Mouse (Mus musculus): ENCODE data around the gene Chst5. TPM values are rescaled to one million over a fixed set of nuclear protein-coding genes. Genes with fewer than 3 reads are reported as not detected.
A peak's percentile ranks its signal among the peaks of the same experiment; 100 is the strongest.

Chst5 gene
- total and polyA plus RNA-seq, 3 experiments: not detected

DNA sequence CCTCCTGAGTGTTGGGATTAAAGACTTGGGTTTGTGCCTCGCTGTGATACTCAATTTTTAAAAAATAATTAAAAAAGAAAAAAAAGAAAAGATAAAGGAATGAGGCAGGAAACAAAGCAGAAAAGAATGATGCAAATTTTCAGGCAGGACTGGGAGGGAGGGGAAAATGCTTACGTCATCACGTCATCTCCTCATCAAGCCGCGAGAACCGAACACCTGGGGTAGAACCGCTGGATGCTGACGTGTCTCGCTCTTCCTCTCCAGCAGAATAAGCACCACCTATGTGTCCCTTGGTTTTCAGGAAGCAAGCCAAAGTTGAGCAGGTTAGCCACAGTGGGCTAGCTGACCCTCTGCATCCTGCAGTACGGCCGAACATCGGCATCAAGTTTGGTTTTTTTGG is 54.3 kb downstream of the Chst5 start:
- Histone ChIP-seq H3K4me1 (ENCODE audit: control insufficient read depth in 1 of 2, insufficient read depth in 2 of 2, low read length in 2 of 2) (peaks cover 0 to 9% of the 10 kb centered on the region in 2 experiments; a peak in 3 of 4 replicates), H3K9ac (ENCODE audit: control insufficient read depth, low read depth, low read length, poor library complexity, severe bottlenecking) (no peak overlapping the region), H3K27ac (ENCODE audit: control insufficient read depth, low read depth, low read length) (no peak overlapping the region), H3K27me3 (ENCODE audit: control insufficient read depth in 1 of 2, insufficient read depth in 2 of 2, low read length in 2 of 2) (no peaks in the 10 kb centered on the region), H3K9me3 (replicated peaks; ENCODE audit: insufficient read depth, low read length) (no peaks in the 10 kb centered on the region), H3K36me3 (ENCODE audit: control insufficient read depth in 1 of 2, insufficient read depth in 2 of 2, low read length in 2 of 2) (peaks cover 0 to 13% of the 10 kb centered on the region in 2 experiments; a peak in 2 of 4 replicates), H3K79me2 (ENCODE audit: control insufficient read depth, insufficient read depth, low read length, poor library complexity) (peaks cover 28% of the 10 kb centered on the region), H3K4me3 (ENCODE audit: control insufficient read depth in 1 of 2, insufficient read depth in 1 of 2, low read depth in 2 of 2, low read length in 2 of 2) (no peak overlapping the region)
- TF ChIP-seq ZNF384 (IDR thresholded peaks at IDR 0.05; ENCODE audit: low read depth, low read length) (no peak), MAFK (IDR thresholded peaks at IDR 0.05; ENCODE audit: borderline replicate concordance, low read depth, low read length) (no peak), POLR2AphosphoS5 (IDR thresholded peaks at IDR 0.05; ENCODE audit: borderline replicate concordance, low read depth, low read length) (no peak), RAD21 (IDR thresholded peaks at IDR 0.05; ENCODE audit: low read depth, low read length) (no peak), CHD2 (IDR thresholded peaks at IDR 0.05; ENCODE audit: low read length) (no peak), ETS1 (IDR thresholded peaks at IDR 0.05; ENCODE audit: low read depth, low read length) (no peak), ZKSCAN1 (IDR thresholded peaks at IDR 0.05; ENCODE audit: low read depth, low read length) (no peak), POLR2AphosphoS2 (IDR thresholded peaks at IDR 0.05; ENCODE audit: low read length) (no peak), GATA1 (IDR thresholded peaks at IDR 0.05; ENCODE audit: low read depth, low read length) (no peak), HCFC1 (IDR thresholded peaks at IDR 0.05; ENCODE audit: low read depth, low read length) (no peak), E2F4 (IDR thresholded peaks at IDR 0.05; ENCODE audit: borderline replicate concordance, low read depth, low read length) (no peak), ZMIZ1 (IDR thresholded peaks at IDR 0.05; ENCODE audit: low read depth, low read length) (no peak), MAX (IDR thresholded peaks at IDR 0.05; ENCODE audit: low read length) (no peak), NELFE (IDR thresholded peaks at IDR 0.05; ENCODE audit: low read depth, low read length) (no peak), SIN3A (IDR thresholded peaks at IDR 0.05; ENCODE audit: low read length) (no peak), UBTF (IDR thresholded peaks at IDR 0.05; ENCODE audit: borderline replicate concordance, insufficient read depth, low read depth, low read length) (no peak), EP300 (IDR thresholded peaks at IDR 0.05; ENCODE audit: low read depth in 1 of 2, low read length in 2 of 2) (no peak)
- DNase-seq (ENCODE audit: low read depth, low spot score): no peak

DNA sequence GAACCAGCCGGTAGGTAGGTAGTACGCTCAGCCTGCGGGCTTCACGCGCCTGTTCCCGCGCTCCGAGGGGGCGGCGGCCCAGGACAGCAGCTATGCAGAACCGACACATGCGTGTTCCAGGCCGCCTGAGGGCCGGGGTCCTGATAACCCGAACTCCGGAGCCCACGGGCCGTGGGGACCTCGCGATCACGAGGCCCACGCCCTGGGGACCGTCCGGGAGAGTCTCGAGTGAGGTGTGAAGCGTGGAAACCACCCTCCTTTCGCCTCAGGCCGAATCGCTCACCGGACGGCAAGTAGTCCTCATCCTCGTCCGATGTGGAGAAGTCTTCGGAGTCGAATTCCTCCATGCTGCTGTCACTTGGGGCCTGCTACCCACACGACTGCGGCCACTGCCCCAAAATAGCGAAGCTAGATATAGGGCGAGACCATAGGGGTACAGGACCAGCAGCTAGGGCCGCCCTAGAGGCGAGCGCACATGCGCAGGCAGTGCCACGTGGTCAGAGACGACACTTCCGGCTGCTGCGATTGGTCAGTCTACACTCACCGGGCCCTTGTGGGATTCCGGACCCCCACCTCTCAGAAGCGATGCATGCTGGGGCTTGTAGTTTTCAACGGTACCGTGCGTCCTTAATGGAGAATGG is 56.3 kb downstream of the Chst5 start, which contains the start of gene Cfdp1:
Gene Cfdp1, minus strand, starts transcription at position 431 of the 641 bp plus-strand sequence.
- Histone ChIP-seq H3K4me1 (ENCODE audit: control insufficient read depth in 1 of 2, insufficient read depth in 2 of 2, low read length in 2 of 2) (peaks cover 0 to 12% of the 10 kb centered on the region in 2 experiments; a peak in 3 of 4 replicates), H3K4me3 (ENCODE audit: control insufficient read depth in 1 of 2, insufficient read depth in 1 of 2, low read depth in 2 of 2, low read length in 2 of 2) (peak within 1 kb of the TSS; percentile 72 to 75), H3K9ac (ENCODE audit: control insufficient read depth, low read depth, low read length, poor library complexity, severe bottlenecking) (peak within 1 kb of the TSS; percentile 70), H3K27ac (ENCODE audit: control insufficient read depth, low read depth, low read length) (peak within 1 kb of the TSS; percentile 18), H3K79me2 (ENCODE audit: control insufficient read depth, insufficient read depth, low read length, poor library complexity) (peaks cover 46% of the 10 kb centered on the region), H3K9me3 (replicated peaks; ENCODE audit: insufficient read depth, low read length) (no peaks in the 10 kb centered on the region), H3K27me3 (ENCODE audit: control insufficient read depth in 1 of 2, insufficient read depth in 2 of 2, low read length in 2 of 2) (no peaks in the 10 kb centered on the region), H3K36me3 (ENCODE audit: control insufficient read depth in 1 of 2, insufficient read depth in 2 of 2, low read length in 2 of 2) (peaks cover under 1 to 17% of the 10 kb centered on the region in 2 experiments; a peak in 2 of 4 replicates)
- peak; percentile 98 for DNase-seq (ENCODE audit: low read depth, low spot score)
- TF ChIP-seq SIN3A (IDR thresholded peaks at IDR 0.05; ENCODE audit: low read length) (peak; percentile 95), MAX (IDR thresholded peaks at IDR 0.05; ENCODE audit: low read length) (peak; percentile 100), CHD1 (IDR thresholded peaks at IDR 0.05; ENCODE audit: low read depth, low read length) (no peak), ETS1 (IDR thresholded peaks at IDR 0.05; ENCODE audit: low read depth, low read length) (no peak; the same call in 1 of the 2 replicates), GATA1 (IDR thresholded peaks at IDR 0.05; ENCODE audit: low read depth, low read length) (no peak), ZC3H11A (IDR thresholded peaks at IDR 0.05; ENCODE audit: low read depth, low read length) (no peak), CTCF (IDR thresholded peaks at IDR 0.05 in 2 of 3, conservative IDR thresholded peaks at IDR 0.05 in 1 of 3; ENCODE audit: control insufficient read depth in 1 of 3, insufficient read depth in 1 of 3, low read depth in 2 of 3, low read length in 3 of 3, poor library complexity in 1 of 3, severe bottlenecking in 1 of 3) (no peak), TBP (IDR thresholded peaks at IDR 0.05; ENCODE audit: low read depth, low read length) (peak; percentile 80), ELF1 (IDR thresholded peaks at IDR 0.05; ENCODE audit: low read depth, low read length) (peak; percentile 84), NRF1 (IDR thresholded peaks at IDR 0.05; ENCODE audit: insufficient read depth, low read depth, low read length, poor library complexity, severe bottlenecking) (peak; percentile 94), RAD21 (IDR thresholded peaks at IDR 0.05; ENCODE audit: low read depth, low read length) (no peak), POLR2A (IDR thresholded peaks at IDR 0.05; ENCODE audit: control insufficient read depth in 1 of 2, insufficient read depth in 1 of 2, low read depth in 1 of 2, low read length in 2 of 2, poor library complexity in 1 of 2) (peak; percentile 84 to 86), MAFK (IDR thresholded peaks at IDR 0.05; ENCODE audit: borderline replicate concordance, low read depth, low read length) (no peak), MAZ (IDR thresholded peaks at IDR 0.05; ENCODE audit: low read depth, low read length) (peak; percentile 100), NELFE (IDR thresholded peaks at IDR 0.05; ENCODE audit: low read depth, low read length) (peak; percentile 70), KAT2A (conservative IDR thresholded peaks at IDR 0.05; ENCODE audit: low read depth, low read length) (peak; percentile 95), ZMIZ1 (IDR thresholded peaks at IDR 0.05; ENCODE audit: low read depth, low read length) (no peak), MXI1 (IDR thresholded peaks at IDR 0.05; ENCODE audit: low read depth, low read length) (peak; percentile 79), ZNF384 (IDR thresholded peaks at IDR 0.05; ENCODE audit: low read depth, low read length) (no peak), HCFC1 (IDR thresholded peaks at IDR 0.05; ENCODE audit: low read depth, low read length) (peak; percentile 98), JUND (IDR thresholded peaks at IDR 0.05; ENCODE audit: low read depth, low read length) (no peak), UBTF (IDR thresholded peaks at IDR 0.05; ENCODE audit: borderline replicate concordance, insufficient read depth, low read depth, low read length) (no peak), MYC (IDR thresholded peaks at IDR 0.05; ENCODE audit: low read depth, low read length) (peak; percentile 98)
